Mouse (Mus musculus): ENCODE measurements around the gene Celf5.

Celf5 gene

GRCm38 (mm10) chr10:81481605-81482532, 640 bp downstream of the Celf5 start:
- ATAC-seq (ENCODE audit: insufficient number of reproducible peaks, low FRiP score, low TSS enrichment) = 0 out of 2 replicates have a peak, but pooled peaks have one; percentile 9

DNA sequence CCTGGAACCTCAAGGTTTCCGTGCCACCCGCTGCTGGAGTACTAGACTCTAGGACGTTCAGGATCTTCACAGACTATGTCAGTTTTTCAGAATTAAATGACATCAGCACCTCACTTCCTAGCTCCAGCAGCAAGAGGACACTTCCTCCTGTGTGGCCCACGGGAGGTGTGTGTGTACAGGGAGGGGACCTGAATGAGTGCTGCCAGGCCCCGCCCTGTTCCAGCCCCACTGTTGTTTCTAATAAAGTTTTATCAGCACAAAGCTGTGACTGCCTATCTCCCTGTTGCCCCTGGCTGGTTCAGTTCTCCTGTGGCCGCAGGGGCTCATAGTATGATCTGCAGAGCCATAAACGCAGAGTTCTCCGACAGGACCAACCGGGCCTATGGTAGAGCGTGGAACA, 8.0 kb downstream of the Celf5 start:
- no peak for ATAC-seq (ENCODE audit: insufficient number of reproducible peaks, low FRiP score, low TSS enrichment)

DNA sequence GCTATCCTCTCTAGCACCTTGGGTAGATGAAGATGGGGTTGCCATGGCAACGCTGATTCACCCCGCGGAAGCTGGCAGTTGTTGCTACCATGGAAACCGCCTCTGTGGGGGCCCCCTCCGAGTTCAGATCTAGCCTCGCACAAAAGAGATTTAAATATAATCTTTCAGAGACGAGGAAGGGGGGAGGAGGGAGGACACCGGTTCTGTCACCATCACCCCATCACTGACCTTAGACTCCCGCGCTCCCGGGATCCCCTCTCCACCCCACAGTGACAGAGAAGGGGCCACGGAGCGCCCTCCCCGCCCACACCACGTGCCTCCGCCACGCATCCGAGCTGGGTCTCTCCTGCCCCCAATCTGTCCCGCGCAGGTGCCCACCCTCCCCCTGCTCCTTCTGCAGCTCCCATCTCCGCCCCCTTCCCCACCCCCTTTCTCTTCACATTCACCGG, 9.5 kb downstream of the Celf5 start:
- ATAC-seq (ENCODE audit: insufficient number of reproducible peaks, low FRiP score, low TSS enrichment) = 0 out of 2 replicates have a peak, but pooled peaks have one; percentile 49

GRCm38 (mm10) chr10:81472403-81473002, 10.0 kb downstream of the Celf5 start:
- no peak for ATAC-seq (ENCODE audit: insufficient number of reproducible peaks, low FRiP score, low TSS enrichment)

GRCm38 (mm10) chr10:81470454-81470853, 12.1 kb downstream of the Celf5 start:
- no peak for ATAC-seq (ENCODE audit: insufficient number of reproducible peaks, low FRiP score, low TSS enrichment)

DNA sequence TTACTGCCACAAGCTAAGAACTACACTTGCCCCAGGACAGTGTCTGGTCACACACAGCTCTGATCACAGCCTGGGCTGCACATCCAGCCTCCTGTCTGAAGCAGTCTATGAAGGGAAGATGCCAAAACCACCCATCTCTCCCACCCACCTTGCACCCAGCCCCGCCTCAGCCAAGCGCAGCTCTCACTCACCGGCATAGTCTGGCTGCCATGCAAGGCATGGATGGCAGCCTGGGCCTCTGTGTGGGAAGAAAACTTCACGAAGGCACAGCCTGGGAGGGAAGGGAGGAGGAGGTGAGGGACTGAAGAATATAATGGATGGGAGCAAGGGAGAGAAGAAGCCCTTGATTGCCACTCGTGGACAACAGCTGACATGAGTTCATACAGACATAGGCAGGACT, 13.3 kb downstream of the Celf5 start:
- no peak for ATAC-seq (ENCODE audit: insufficient number of reproducible peaks, low FRiP score, low TSS enrichment)

DNA sequence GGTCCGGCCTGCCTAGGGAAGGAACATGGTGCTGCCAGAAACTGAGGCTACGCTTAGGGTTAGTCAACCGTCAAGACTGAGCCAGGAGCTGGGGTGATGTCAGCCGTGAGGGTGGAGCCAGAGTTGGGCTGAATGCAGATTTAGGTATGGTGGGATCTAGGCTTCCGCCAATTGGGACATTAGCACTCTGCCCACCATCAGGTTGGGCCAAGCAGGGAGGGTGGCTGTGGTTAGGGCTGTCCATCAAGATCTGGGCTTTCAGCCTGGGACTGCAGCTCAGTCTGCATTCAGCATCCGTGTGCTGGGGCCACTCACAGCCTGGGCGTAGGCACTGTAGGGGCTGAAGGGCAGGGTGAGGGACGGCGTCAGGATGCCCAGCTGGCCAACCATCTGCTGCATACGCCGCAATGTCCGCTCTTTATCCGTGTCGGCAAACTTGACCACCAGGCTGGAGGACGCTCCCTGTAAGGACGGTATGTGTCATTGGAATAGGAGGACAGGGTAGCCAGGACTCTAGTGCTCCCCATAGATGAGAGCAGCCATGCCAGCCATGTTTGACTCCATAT, 14.8 kb downstream of the Celf5 start:
- ATAC-seq (ENCODE audit: insufficient number of reproducible peaks, low FRiP score, low TSS enrichment) = no peak

- no peak for ATAC-seq (ENCODE audit: insufficient number of reproducible peaks, low FRiP score, low TSS enrichment)
Measured at GRCm38 (mm10) chr10:81466881-81467280, 15.6 kb downstream of the Celf5 start.

DNA sequence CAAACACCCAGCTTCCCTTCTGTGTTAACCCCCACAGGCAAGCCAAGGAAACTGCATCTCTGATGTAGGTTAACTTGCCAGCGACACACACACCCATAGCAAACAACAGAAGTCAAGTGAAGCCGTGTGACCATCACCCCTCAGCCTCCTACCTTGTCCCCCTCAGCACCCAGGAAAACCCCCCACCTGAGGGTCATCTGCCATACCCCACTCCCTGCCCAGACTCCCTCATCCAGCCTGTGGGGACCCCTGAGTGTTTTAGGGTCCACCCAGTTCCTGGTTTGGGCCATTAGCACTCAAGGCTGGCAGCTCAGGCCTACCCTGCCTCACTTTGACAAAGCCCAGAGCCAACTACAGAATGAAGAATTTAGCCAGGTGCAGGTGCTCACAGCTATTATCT, 16.4 kb downstream of the Celf5 start:
- ATAC-seq (ENCODE audit: insufficient number of reproducible peaks, low FRiP score, low TSS enrichment) = no peak

DNA sequence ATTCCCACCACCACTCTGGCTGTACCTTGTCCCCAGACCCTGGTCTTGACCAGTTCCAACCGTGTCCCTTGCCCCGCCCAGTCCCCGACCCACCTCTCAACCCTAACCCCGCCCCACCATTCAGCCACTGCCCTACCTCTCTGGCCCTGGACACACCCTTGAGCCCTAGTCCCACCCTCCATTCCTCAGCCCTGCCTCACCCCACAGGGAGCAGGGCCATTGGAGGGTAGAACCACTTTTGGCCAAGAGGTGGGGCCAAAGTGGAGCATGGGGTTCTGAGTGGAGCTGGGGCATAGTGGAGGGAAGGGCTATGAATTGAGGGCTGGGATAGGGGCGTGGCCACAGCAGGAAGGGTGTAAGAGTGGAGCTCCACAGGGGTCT, 17.3 kb downstream of the Celf5 start:
- no peak for ATAC-seq (ENCODE audit: insufficient number of reproducible peaks, low FRiP score, low TSS enrichment)

- peak; percentile 21; the same call in 1 of the 2 replicates for ATAC-seq (ENCODE audit: insufficient number of reproducible peaks, low FRiP score, low TSS enrichment)
Measured at GRCm38 (mm10) chr10:81464405-81465264, 17.9 kb downstream of the Celf5 start.

GRCm38 (mm10) chr10:81463531-81463930, 19.0 kb downstream of the Celf5 start:
- ATAC-seq (ENCODE audit: insufficient number of reproducible peaks, low FRiP score, low TSS enrichment) = no peak

DNA sequence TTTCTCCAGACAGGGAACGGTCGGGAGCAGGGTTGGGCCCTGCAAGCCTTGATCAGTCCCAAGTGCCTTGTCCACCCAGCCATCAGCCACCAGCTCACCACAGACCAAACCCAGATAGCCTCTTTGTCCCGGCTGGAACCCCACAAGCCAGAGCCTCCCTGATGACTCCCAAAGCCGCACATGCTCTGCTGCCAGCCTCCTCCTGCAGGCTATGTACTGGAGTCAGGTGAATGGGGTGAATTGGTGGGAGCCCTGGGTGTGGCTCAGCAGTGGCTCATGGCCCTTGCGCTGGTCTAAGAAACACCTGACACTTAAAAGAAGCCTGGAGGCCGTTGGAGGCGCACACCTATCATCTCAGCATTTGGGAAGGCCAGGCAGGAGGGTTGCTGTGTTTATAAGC, 19.6 kb downstream of the Celf5 start:
- ATAC-seq (ENCODE audit: insufficient number of reproducible peaks, low FRiP score, low TSS enrichment) = no peak

DNA sequence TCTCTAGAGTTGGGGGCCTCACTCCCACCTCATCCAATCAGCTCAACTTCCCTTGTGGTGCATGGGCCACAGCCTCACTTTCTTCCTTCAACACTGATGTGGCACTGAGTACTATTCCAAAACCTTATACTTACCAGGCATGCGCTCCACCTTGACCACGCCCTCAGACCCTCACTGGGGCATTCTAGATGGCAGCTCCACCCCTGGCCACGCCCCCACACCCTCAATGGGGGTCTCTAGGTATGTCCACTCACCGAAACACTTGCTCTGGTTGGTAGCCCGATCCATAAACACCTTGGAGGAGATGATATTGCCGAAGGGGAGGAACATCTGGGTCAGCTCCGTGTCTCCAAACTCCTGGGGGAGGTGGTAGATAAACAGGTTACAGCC, 20.1 kb downstream of the Celf5 start:
- no peak for ATAC-seq (ENCODE audit: insufficient number of reproducible peaks, low FRiP score, low TSS enrichment)

GRCm38 (mm10) chr10:81461673-81462414, 20.7 kb downstream of the Celf5 start:
- ATAC-seq (ENCODE audit: insufficient number of reproducible peaks, low FRiP score, low TSS enrichment) = no peak

- ATAC-seq (ENCODE audit: insufficient number of reproducible peaks, low FRiP score, low TSS enrichment) = no peak
Measured at GRCm38 (mm10) chr10:81460951-81461350, 21.6 kb downstream of the Celf5 start.

DNA sequence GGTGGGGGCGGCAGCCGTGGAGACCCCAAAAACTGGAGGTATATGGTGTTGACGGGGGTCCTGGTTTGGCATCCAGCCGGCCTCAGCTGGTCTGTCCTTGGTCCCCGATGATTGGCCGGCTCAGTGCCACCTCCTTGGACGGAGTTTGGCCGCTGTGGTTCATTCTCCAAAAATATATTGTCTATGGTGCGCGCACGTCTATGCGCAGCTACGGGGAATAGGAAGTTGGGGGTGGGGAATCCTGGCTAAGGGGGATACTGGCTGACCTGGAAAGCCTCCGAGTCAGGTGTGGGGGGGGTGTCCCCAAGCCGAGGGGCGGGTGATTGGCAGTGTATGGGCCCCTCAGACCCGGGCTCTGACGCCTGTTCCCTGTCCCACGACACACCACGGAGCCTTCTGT, 22.0 kb downstream of the Celf5 start:
- no peak for ATAC-seq (ENCODE audit: insufficient number of reproducible peaks, low FRiP score, low TSS enrichment)

- no peak for ATAC-seq (ENCODE audit: insufficient number of reproducible peaks, low FRiP score, low TSS enrichment)
Measured at GRCm38 (mm10) chr10:81459399-81459798, 23.1 kb downstream of the Celf5 start.

GRCm38 (mm10) chr10:81458267-81458666, 24.2 kb downstream of the Celf5 start:
- ATAC-seq (ENCODE audit: insufficient number of reproducible peaks, low FRiP score, low TSS enrichment) = no peak

- no peak for ATAC-seq (ENCODE audit: insufficient number of reproducible peaks, low FRiP score, low TSS enrichment)
Measured at GRCm38 (mm10) chr10:81457624-81458023, 24.9 kb downstream of the Celf5 start.
